Mouse (Mus musculus) heart, embryonic 15.5 days (tissue): ENCODE data around the gene 2010111I01Rik. TPM values are rescaled to one million over a fixed set of nuclear protein-coding genes. Genes with fewer than 3 reads are reported as not detected.

Experiments
- ATAC-seq: fragments of 200-750 bp; cut with Nextera tagmentation; replicated peaks from 2 replicates; pipeline ENCODE4 v1.8.0; 2017; ENCODE audit warnings: low read depth, moderate TSS enrichment; ENCODE audit not compliant: insufficient number of reproducible peaks, insufficient read depth, low FRiP score
- H3K27ac ChIP-seq: fragments of 300-500 bp; sonication (generic); 2 replicates; pipeline ENCODE4 v1.5.1; 2015; ENCODE audit warnings: mild to moderate bottlenecking, inconsistent platforms
- H3K27me3 ChIP-seq: fragments of 300-500 bp; sonication (generic); 2 replicates; pipeline ENCODE4 v1.6.1; 2015; ENCODE audit warnings: inconsistent platforms
- H3K36me3 ChIP-seq: fragments of 300-500 bp; sonication (generic); 2 replicates; pipeline ENCODE4 v1.6.1; 2015; ENCODE audit warnings: mild to moderate bottlenecking, inconsistent platforms
- H3K4me1 ChIP-seq: fragments of 300-500 bp; sonication (generic); replicated peaks from 2 replicates; pipeline ENCODE4 v1.6.1; 2015; ENCODE audit warnings: inconsistent platforms
- H3K4me2 ChIP-seq: fragments of 300-500 bp; sonication (generic); 2 replicates; pipeline ENCODE4 v1.6.1; 2015; ENCODE audit warnings: inconsistent platforms, mild to moderate bottlenecking, moderate library complexity
- H3K4me3 ChIP-seq: fragments of 300-500 bp; sonication (generic); 2 replicates; pipeline ENCODE4 v1.5.1; 2015; ENCODE audit warnings: mild to moderate bottlenecking, inconsistent platforms
- H3K9ac ChIP-seq: fragments of 300-500 bp; sonication (generic); 2 replicates; pipeline ENCODE4 v1.6.1; 2015; ENCODE audit warnings: mild to moderate bottlenecking, inconsistent platforms
- H3K9me3 ChIP-seq: fragments of 300-500 bp; sonication (generic); replicated peaks from 2 replicates; pipeline ENCODE4 v1.6.1; 2016; ENCODE audit warnings: inconsistent platforms
- WGBS: fragments of 180-500 bp; shearing (Covaris S2); methylation state at CpG from one replicate; pipeline ENCODE4 v1.1.7; 2015; ENCODE audit warnings: mixed read lengths; 5-methylcytosine and 5-hydroxymethylcytosine counted together
- polyA plus RNA-seq: library from polyadenylated mRNA; unstranded; fragments of >200 nt; fragmentation: Nextera tagmentation; extraction: Ambion mirVana; gene quantifications from 2 replicates; pipeline ENCODE4 v1.2.1, GENCODE M21; 2015

2010111I01Rik gene
- polyA plus RNA-seq, 1 experiment from 2014 or later = 59.9 TPM

DNA sequence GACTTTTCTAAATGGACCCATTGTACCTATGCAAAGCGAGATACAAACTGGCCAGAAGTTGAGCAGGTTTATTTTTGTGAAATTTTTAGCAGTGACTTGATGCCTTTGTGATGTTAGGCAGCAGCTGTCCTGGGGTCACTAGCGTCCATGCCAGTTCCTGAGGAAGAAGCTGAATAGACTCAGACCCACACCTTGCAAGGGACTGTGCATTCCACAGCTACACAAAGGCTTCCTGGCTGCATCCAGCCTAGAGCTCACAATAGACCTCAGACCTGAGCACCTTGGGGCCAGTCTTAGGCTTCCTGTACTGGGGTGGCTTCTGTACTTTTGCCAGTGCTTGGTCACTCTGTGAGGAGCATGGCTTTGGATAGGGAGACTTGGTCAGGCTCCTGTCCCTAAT is 309.2 kb downstream of the 2010111I01Rik start:
- Histone ChIP-seq H3K9me3 (no peaks in the 10 kb centered on the region), H3K9ac (no peak overlapping the region), H3K4me2 (peak overlapping the region; percentile 43), H3K4me3 (peak overlapping the region; percentile 22; the same call in 1 of the 2 replicates), H3K27ac (peak overlapping the region; percentile 33), H3K27me3 (no peaks in the 10 kb centered on the region), H3K36me3 (no peaks in the 10 kb centered on the region), H3K4me1 (peaks cover 65% of the 10 kb centered on the region)
- ATAC-seq = no peak
- 63% methylated on average over 2 of the region's 2 CpGs for WGBS

DNA sequence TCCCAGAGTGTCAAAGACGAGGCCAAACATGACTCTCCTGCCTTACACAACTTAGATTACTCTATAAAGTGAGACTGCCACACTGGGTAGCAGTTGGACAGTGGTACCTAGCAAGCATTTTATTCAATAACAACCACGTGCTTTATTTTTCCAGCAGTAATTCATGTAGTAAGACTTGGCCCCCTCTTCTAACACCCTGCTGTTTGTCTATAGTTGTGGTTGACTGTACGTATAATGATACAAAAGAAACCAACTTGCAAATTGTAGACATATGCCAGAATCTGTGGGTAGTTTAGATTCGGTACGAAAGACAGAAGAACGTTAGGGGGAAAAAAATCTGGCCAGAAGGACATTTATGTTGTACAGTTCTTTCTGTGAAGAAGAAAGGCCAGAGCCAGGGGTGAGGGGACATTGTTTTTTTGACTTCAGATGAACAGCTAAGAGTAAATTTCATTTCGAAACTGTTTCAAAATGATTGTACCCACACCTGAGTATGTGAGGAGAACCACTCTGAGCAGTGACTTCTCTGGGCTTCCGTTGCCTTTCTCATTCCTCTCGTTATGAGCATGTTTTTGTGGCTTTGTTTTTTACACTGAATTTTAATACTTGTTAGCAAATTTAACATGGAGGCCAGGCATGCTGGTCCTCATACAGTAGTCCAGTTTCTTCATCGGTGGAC is 309.9 kb downstream of the 2010111I01Rik start:
- no peak for ATAC-seq
- H3K4me1 ChIP-seq = peaks cover 67% of the 10 kb centered on the region
- H3K27me3 ChIP-seq = no peaks in the 10 kb centered on the region
- no peaks in the 10 kb centered on the region for H3K36me3 ChIP-seq
- no peaks in the 10 kb centered on the region for H3K9me3 ChIP-seq
- peak overlapping the region; percentile 22; the same call in 1 of the 2 replicates for H3K4me3 ChIP-seq
- H3K27ac ChIP-seq = no peak overlapping the region
- H3K4me2 ChIP-seq = peak overlapping the region; percentile 43; the same call in 1 of the 2 replicates
- 82% methylated on average over 10 of the region's 10 CpGs for WGBS
- no peak overlapping the region for H3K9ac ChIP-seq

DNA sequence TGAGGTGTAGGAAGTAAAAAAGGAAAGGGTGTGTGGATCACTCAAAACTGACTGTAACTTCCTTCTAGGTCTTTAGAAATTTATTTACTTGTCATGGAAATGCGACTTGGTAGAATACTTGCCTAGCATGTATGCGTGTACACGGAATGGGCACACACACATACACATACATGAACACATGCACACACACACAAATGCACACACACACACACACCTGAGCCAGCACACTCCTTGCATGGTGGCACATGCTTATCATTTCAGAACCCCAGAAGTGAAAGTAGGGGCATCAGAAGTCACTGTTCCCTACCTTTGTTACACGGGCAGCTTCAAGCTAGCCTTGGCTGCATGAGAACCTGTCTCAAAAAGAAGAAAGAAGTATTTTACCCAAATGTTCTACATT is 311.7 kb downstream of the 2010111I01Rik start:
- H3K4me3 ChIP-seq = no peak overlapping the region
- ATAC-seq = no peak
- no peak overlapping the region for H3K4me2 ChIP-seq
- no peak overlapping the region for H3K9ac ChIP-seq
- H3K4me1 ChIP-seq = peaks cover 74% of the 10 kb centered on the region
- no peaks in the 10 kb centered on the region for H3K27me3 ChIP-seq
- H3K27ac ChIP-seq = no peak overlapping the region
- WGBS = 82% methylated on average over 4 of the region's 4 CpGs
- no peaks in the 10 kb centered on the region for H3K36me3 ChIP-seq
- H3K9me3 ChIP-seq = no peaks in the 10 kb centered on the region

- Histone ChIP-seq H3K4me2 (no peak overlapping the region), H3K4me1 (peaks cover 74% of the 10 kb centered on the region), H3K9me3 (no peaks in the 10 kb centered on the region), H3K4me3 (no peak overlapping the region), H3K36me3 (no peaks in the 10 kb centered on the region), H3K27me3 (no peaks in the 10 kb centered on the region), H3K27ac (peak overlapping the region; percentile 69; the same call in 1 of the 2 replicates), H3K9ac (no peak overlapping the region)
- WGBS = 52% methylated on average over 5 of the region's 5 CpGs
- ATAC-seq = no peak
These were observed 312.6 kb downstream of the 2010111I01Rik start for GRCm38 (mm10) chr13:63277316-63277715.

DNA sequence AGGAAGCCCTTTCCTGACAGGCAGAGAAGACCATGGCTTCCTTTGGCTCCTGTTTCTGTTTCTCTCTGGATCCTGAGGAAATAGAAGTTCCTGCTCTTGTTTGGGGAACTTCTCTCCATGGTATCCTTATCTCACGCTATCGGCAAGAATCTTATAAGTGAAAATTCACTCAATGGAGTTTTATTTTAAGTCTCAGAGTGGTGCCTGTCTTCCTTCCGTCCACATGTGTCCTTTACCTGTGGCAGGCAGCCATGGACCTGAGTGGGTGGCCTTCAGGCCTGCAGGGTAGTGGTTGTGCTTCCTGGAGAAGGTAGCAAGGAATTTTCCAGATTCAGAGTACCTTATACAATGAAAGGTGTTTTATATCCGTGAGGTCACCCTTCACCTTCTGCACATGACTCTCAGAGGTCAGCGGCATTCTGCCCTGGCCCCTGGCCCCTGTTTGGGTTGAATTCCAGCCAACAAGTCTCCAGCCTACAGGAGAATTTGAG is 313.5 kb downstream of the 2010111I01Rik start:
- no peak overlapping the region for H3K9ac ChIP-seq
- H3K4me1 ChIP-seq = peaks cover 70% of the 10 kb centered on the region
- H3K27ac ChIP-seq = peak overlapping the region; percentile 69
- peak overlapping the region; percentile 47 for H3K4me2 ChIP-seq
- peak overlapping the region; percentile 18; the same call in 1 of the 2 replicates for H3K4me3 ChIP-seq
- no peaks in the 10 kb centered on the region for H3K27me3 ChIP-seq
- H3K36me3 ChIP-seq = peaks cover 5% of the 10 kb centered on the region; the same call in 1 of the 2 replicates
- H3K9me3 ChIP-seq = no peaks in the 10 kb centered on the region
- ATAC-seq = no peak
- WGBS = 22% methylated on average over 5 of the region's 5 CpGs

DNA sequence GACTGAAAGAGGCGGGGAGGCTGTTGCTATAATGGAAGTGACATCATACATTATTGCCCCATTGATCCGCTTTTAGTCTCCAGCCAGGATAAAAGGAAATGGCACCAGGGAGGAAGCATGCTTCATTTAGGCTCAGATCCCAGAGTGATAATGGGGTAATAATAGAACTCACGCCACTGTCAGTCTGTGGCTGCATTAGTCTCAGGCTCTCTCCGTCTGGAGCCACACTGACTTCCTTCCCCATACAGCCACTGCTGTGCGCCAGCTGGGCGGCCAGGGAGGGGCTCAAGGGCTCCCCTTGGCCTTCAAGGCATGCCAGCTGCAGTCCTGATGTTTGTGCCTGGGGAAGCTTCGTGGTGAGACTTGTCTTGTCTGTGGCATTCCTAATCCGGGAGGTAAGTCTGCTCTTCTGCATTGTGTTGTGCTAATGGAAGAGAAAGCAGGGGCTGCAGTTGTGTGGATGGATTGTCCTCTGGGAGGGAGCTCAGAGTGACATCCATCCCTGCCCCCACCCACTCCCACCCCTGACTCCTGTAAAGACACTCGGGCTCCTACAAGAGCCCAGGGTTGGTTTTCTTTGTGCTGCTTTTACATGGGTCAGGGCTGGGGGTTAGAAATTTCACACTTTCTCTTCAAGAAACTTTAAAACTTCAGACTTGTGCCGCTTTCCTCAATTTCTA is 314.2 kb downstream of the 2010111I01Rik start:
- H3K36me3 ChIP-seq = peaks cover 12% of the 10 kb centered on the region; the same call in 1 of the 2 replicates
- H3K4me2 ChIP-seq = peak overlapping the region; percentile 47
- peak overlapping the region; percentile 18 for H3K4me3 ChIP-seq
- 20% methylated on average over 10 of the region's 10 CpGs for WGBS
- peaks cover 71% of the 10 kb centered on the region for H3K4me1 ChIP-seq
- H3K27ac ChIP-seq = peak overlapping the region; percentile 69
- H3K9me3 ChIP-seq = no peaks in the 10 kb centered on the region
- peak; percentile 75 for ATAC-seq
- H3K9ac ChIP-seq = no peak overlapping the region
- H3K27me3 ChIP-seq = no peaks in the 10 kb centered on the region

DNA sequence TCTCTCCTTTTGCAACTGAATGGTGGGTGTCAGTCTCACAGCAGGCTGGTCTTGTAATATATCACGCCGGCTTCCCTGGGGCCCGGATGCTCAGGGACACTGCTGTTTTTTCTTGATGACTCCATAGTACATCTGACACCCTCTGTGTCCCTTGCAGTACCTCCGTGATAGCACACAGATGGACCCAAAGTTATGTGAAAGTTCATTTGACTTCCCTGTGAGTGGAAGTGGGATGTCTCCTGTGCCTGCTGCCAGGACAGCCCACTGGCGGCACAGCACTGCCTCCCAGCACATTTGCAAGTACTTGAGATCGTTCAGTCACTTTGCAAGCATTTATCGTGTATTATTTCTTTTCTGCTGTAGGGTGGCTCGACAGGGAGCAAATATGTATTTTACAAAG is 315.1 kb downstream of the 2010111I01Rik start:
- Histone ChIP-seq H3K9ac (peak overlapping the region; percentile 5; the same call in 1 of the 2 replicates), H3K4me2 (peak overlapping the region; percentile 47), H3K27ac (peak overlapping the region; percentile 69), H3K4me1 (peaks cover 68% of the 10 kb centered on the region), H3K9me3 (no peaks in the 10 kb centered on the region), H3K4me3 (peak overlapping the region; percentile 18; the same call in 1 of the 2 replicates), H3K27me3 (no peaks in the 10 kb centered on the region), H3K36me3 (peaks cover 15% of the 10 kb centered on the region; the same call in 1 of the 2 replicates)
- 39% methylated on average over 8 of the region's 8 CpGs for WGBS
- no peak for ATAC-seq

DNA sequence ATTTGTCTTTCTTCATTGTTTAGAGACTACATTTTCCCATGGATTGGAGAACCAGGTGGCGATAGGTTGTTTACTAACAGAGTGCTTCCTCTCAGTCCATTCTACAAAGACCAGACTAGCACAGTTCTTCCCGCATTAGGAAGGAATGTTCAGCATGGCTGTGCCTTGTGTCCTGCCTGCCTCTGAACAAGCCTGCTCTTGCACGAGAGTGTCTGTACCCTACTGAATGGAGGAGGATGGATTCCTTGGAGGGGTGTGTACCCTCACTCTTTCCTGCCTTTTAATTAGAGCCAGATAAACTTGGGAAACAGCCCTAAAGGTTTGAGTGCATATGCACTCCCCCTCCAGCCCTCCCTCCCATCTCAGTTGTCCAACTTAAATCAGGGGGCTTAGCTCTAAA is 315.7 kb downstream of the 2010111I01Rik start:
- no peak overlapping the region; the same call in 1 of the 2 replicates for H3K27ac ChIP-seq
- peaks cover 19% of the 10 kb centered on the region; the same call in 1 of the 2 replicates for H3K36me3 ChIP-seq
- H3K9me3 ChIP-seq = no peaks in the 10 kb centered on the region
- H3K9ac ChIP-seq = no peak overlapping the region
- no peaks in the 10 kb centered on the region for H3K27me3 ChIP-seq
- 31% methylated on average over 3 of the region's 3 CpGs for whole genome bisulfite sequencing
- no peak overlapping the region for H3K4me3 ChIP-seq
- peaks cover 68% of the 10 kb centered on the region for H3K4me1 ChIP-seq
- H3K4me2 ChIP-seq = peak overlapping the region; percentile 47; the same call in 1 of the 2 replicates
- ATAC-seq = peak; percentile 48

GRCm38 (mm10) chr13:63281206-63281605 is 316.5 kb downstream of the 2010111I01Rik start:
- Histone ChIP-seq H3K36me3 (peaks cover 20% of the 10 kb centered on the region; the same call in 1 of the 2 replicates), H3K4me1 (peaks cover 65% of the 10 kb centered on the region), H3K9ac (no peak overlapping the region), H3K27me3 (no peaks in the 10 kb centered on the region), H3K27ac (no peak overlapping the region), H3K9me3 (no peaks in the 10 kb centered on the region), H3K4me3 (no peak overlapping the region), H3K4me2 (no peak overlapping the region)
- 82% methylated on average over 8 of the region's 8 CpGs for WGBS
- ATAC-seq = no peak

DNA sequence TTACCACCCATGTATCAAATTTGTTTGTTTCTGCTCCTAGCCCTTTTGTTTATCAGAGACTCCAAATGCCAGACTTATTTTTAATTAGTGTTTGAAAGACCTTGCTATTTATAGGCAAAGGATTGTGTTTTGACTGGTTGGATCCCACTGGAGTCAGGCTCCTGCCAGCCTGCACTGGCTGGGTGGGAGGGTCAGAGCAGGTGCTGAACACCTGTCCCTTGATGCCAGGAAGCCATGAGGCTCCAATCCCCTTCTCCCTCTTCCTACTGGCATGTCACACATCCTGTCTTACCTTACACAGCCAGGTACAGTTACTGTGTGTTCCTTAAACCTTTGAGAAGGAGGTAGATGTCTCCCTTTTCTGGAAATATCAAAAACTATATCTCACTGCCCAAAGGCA is 318.5 kb downstream of the 2010111I01Rik start:
- Histone ChIP-seq H3K4me1 (peaks cover 48% of the 10 kb centered on the region), H3K4me3 (no peak overlapping the region), H3K9ac (no peak overlapping the region), H3K27ac (no peak overlapping the region), H3K36me3 (peaks cover 37% of the 10 kb centered on the region), H3K27me3 (no peaks in the 10 kb centered on the region), H3K4me2 (no peak overlapping the region), H3K9me3 (no peaks in the 10 kb centered on the region)
- no peak for ATAC-seq

DNA sequence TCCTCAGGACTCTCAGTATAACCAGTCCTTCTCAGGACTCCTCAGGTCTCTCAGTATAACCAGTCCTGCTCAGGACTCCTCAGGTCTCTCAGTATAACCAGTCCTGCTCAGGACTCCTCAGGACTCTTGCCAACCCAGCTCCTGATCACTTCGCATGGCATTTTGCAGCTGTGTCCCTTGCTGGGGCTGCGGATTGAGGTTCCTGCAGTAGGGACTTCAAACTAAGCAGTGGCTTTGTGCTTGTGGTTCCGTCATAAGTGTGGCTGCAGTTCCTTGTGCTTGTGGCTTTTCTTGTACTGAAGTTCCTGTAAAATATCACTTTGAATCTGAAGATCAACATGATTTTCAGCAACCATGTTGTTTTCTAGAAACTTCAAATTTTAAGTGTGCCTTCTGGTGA is 320.1 kb downstream of the 2010111I01Rik start:
- H3K27ac ChIP-seq = no peak overlapping the region
- ATAC-seq = no peak
- no peaks in the 10 kb centered on the region for H3K27me3 ChIP-seq
- H3K9ac ChIP-seq = no peak overlapping the region
- H3K4me3 ChIP-seq = no peak overlapping the region
- H3K9me3 ChIP-seq = no peaks in the 10 kb centered on the region
- H3K4me2 ChIP-seq = no peak overlapping the region
- 95% methylated on average over 3 of the region's 3 CpGs for WGBS
- H3K36me3 ChIP-seq = peaks cover 40% of the 10 kb centered on the region
- H3K4me1 ChIP-seq = peaks cover 33% of the 10 kb centered on the region
